Mouse (Mus musculus): Measurements from ENCODE around the gene Astn2.

The Astn2 gene

DNA sequence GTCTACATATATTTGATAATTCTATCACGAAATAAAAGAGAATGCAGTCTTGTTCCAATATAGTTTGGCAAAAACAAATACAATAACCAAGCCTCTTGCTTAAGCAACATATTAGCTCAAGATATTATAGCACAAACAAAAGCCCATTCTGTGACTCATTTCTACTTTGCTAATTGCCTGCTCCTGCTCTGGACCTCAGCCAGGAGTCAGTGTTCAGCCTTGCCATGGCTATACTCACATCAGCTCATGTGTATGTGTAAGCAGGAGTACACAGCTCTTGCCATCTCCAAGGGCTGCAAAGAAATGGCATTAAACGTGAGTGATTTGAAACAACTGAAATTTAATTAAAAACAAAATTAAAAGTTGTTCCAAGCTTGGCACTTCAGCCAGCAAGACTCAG lies 435.1 kb downstream of the Astn2 start:
- DNase-seq (ENCODE audit: low spot score), result no peak

DNA sequence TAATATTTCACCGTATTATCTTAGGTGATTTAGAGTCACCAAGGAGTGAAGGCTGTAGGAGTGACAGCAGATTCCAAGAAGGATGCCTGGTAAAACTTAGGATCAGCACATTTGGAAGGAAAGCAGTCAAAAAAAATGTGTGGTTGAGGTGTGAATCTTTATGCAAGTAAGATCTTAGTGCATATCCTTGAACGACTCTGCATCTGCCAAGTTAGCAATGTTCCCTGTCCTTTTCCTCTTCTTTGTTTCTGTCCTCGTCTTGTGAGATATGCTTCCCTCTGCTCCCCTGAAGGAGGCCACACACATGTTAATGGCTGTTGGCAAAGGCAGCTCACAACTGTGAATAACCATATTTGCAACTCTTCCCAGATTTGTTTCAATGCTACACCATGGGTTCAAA lies 439.8 kb downstream of the Astn2 start:
- DNase-seq (ENCODE audit: low spot score), result no peak

DNA sequence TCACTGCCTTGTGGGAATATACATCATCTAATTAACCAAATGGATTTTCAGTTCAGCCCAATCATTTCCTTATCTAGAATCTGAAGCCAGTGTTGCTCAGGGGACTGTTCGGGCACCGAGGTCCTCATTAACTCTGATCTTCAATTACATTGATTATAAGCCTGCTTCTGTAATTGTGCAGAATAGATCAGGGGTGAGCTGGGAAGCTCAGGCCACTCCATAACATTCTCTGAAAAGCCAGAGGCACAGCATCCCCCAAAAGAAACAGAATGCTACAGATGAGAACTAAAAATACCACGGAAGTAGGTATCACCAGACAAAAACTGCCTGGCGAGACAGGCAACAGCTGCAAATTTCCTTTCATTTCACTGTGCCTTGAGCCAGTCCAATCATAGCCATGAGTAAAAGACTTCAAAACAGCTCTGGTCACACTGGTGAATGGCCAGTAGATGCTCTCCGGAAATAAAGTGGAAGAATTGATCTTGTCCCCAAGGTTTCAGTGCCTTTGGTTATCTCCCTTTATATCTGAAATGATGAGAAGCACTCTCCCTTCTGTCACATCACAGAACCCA lies 445.1 kb downstream of the Astn2 start:
- no peak for DNase-seq (ENCODE audit: low spot score)

DNA sequence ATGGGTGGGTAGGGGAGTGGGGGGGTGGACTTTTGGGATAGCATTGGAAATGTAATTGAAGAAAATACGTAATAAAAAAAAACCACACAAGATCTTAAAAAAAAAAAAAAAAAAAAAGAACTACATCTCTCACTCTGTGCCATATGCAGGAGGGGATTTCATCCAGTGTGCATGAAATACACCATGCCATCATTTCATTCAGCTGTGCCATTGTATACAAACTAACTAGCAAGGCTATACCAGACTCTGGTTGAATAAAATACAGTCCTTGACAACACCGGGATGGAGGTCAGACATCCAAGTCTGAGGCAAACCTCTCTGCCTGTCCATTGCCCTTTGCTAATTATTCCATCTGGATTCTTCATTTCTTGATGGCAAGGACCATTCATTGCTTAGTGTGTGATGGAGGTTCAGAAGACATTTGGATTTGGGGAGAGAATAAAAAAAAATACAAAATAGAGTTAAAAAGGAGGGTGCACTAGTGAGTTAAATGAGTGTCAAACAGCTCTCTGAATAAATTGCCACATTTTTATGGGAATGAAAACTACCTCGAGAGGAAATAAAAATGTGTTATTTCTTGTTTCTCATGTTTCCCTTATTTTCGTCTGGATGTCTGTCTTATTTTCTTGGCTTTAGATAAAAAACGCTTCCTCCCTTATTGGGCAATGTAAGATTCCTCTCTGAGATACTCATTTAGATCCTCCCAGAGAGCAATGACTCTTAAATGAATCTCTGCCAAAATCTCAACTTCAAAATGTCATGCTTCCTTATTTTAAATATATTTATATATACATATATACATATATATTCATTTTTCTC lies 445.8 kb downstream of the Astn2 start:
- DNase-seq (ENCODE audit: low spot score), result no peak

DNA sequence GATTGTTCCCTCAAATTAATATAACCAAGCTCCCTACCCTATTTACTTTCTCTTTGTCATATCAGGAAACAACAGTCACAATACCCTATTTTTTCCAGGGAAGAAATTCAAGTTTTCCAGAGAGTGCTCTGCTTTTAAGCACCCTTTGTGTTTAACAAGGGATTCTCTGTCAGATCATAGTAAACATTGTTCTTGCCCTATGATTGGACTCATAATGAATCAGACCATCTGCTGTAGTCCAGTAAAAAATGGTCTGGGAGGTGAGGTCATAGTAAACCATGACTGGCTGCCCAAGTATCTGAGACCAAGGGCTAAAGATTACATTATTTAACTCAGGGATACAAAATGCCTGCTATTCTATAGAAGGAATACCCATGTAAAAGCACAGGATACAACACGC lies 452.5 kb downstream of the Astn2 start:
- no peak for DNase-seq (ENCODE audit: low spot score)

DNA sequence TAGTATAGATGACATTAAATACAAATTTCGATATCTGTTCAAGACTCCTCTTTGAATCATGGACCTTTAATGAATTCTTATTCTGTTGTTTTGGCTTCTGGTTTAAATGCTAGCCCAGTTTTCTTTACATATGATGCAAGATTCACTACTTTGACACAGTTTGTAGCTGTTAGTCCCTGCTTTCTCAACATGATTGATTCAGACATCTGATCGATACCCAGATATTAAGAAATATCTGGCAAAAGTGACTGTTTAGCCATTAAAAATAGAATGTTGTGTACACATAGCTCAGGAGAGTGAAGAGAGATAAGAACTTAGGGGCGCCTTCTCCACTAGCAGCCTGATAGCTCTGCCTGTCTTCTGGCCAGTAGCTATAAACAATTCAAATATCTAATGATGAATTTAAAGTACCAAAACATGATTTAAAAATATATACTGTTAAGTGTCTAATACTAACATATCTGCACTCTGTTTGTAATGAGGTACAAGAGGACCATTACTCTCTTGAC lies 457.2 kb downstream of the Astn2 start:
- DNase-seq (ENCODE audit: low spot score), result no peak

DNA sequence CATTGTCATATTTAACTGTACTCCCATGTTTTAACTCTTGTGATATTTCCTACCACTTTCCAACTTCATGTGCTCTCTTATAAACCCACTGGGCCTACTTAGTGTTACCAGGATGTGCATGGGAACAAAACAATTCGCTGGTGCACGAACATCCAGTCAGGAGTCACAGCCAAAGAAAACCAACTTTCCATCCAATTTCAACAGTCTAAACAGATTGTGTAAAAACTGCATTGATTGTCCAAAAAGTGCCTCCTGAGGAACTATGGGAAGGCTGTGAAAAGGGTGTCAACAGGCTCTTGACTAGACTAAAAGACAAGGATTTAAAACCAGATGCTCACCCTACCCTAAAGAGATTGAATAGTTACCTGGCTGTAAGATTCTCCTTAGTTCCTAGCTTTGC lies 458.4 kb downstream of the Astn2 start:
- no peak for DNase-seq (ENCODE audit: low spot score)

DNA sequence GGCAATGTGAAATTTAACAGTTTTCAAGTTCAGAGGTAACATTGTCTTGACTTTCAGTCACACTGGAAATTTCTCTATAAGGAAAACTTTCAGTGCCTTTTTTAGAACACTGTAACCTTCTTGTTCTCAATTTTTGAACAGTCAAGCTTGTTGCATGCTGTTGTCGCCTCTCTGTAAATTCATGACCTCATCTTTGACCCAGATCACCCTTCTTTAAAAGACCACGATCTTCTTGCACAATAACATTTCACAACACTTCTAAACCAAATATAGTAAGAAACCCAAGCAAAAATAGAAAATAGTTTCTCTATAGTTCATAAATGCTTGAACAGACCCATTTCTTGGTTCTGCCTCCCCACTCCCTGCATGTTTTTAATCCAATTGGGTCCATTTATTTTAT lies 473.5 kb downstream of the Astn2 start:
- no peak for DNase-seq (ENCODE audit: low spot score)

DNA sequence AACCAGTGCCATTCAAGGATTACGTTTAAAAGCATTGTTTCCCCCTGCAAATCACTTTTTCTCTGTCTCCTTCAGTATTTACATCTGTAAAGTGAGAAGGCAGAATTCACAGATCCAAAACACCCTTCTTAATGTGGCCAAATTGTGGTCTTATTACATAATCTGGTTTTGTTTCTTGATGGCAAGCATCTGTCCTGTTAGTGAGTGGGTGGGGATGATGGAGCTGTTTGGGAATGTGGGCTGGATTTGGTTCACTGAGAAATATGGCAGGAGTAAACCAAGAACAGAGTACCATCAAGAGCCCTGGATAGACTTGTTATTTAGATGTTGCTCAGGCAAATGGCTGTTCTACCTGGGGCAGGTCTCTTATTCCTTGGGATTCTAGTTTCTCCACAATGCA lies 484.1 kb downstream of the Astn2 start:
- no peak for DNase-seq (ENCODE audit: low spot score)

DNA sequence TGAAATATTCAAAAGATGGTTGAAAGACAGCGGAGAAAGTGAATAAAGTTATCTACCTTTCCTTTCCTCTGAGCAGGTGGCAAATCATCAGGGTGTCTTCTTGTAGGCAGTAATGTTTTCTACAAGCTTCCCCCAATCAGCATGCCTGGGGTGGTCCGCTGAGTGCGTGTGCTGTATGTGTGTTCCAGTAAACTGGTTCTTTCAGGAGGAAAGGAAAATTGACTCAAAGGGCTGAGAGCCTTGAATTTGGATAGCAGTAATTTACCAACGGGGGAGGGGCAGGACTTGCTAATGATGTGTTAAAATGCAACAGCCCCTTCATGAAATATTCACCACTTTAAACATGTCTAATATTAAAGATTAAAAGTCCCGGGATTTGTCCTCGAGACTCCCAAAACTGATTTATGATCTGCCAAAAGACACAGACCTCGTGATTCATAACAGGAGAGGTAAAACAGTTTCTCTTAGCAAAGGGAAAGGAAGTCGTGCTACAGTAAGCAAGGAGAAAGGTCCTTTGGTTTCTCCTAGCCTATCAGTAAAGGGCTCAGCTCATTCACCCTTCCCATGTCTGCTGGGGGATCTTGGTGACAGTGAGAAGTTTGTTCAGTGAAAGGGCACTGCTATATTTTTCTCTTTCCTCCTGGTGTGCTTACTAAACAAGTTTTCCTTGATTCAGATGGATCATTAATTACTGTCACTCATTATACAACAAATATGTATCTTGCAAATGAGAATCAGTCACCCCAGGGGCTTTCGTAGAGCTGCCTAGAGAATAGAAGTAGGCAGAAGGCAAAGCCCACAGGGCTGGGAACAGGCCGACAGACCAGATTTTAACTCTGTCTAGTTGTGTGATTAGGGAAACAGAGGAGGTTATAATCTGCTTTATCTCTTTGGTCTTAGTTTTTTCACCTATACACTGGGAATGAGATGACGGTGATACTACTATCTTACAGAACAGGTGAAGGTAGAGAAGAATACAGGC lies 488.1 kb downstream of the Astn2 start:
- DNase-seq (ENCODE audit: low spot score), result no peak

DNA sequence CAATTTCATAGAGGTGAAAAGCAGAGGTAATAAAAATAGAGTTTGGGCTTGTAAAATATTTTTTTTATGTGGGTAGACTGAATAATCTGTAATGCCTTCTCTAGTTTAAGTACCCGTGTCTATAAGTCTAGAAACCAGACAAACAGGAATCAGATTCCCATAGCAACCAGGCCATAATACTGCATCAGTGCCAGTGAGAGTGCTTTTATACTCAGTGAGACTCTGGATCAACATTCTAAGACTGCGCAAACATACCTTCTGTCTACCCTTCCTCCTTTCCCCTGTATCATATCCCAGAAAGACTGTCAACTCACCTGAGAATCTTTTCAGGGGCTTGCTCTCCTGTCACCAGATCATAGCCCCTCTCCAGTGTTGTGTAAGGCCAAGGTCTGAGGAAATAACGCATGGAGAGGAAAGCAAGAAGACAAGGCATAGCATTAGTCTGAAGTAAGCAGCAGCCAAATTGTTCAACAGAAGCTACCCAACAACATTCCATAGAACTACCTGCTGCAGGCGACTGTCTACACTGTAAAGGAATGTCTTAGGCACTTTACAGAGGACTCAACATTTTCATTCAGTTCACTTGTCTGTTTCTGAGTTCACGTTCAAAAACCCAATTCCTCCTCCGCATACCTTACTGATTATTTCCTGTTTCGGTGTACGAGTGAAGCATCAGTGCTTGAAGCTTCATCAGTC lies 492.0 kb downstream of the Astn2 start:
- no peak for DNase-seq (ENCODE audit: low spot score)

DNA sequence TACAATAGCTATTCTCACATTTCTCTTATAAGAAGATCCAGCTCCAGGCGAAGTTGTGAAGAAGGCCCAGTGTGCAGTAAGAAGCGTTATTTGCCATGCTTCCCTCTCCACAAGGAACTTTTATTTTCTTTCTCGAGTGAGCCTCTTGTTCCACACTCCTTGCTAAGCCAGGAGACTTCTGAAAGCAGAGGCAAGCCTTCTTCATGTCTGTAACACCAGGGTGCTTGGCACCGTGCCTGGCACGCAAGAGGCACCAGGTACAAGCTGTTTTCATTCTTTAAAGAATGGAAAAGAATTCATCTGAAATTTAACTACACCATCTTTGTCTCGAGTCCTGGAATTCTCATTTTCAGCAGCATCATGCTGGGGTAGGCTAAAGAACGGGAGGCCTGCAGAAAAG lies 496.8 kb downstream of the Astn2 start:
- no peak for DNase-seq (ENCODE audit: low spot score)

DNA sequence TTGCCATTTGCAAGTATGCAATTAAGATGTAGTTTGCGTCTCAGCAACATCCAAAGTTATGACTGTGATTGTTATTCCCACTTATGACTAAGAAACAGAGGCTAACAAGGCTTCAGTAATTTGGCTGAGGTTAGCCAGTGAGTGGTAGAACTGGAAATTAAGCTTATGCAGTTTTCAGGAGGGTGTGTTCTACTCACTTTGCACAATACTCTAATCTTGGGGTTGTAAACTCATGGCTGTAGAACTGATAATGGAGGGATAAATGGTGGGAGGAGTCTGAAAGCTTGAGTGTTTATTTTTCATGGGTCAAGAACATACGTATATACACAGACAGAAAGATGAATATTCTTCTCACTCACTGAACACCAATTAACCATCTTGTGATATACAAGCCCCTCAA lies 499.4 kb downstream of the Astn2 start:
- no peak for DNase-seq (ENCODE audit: low spot score)

DNA sequence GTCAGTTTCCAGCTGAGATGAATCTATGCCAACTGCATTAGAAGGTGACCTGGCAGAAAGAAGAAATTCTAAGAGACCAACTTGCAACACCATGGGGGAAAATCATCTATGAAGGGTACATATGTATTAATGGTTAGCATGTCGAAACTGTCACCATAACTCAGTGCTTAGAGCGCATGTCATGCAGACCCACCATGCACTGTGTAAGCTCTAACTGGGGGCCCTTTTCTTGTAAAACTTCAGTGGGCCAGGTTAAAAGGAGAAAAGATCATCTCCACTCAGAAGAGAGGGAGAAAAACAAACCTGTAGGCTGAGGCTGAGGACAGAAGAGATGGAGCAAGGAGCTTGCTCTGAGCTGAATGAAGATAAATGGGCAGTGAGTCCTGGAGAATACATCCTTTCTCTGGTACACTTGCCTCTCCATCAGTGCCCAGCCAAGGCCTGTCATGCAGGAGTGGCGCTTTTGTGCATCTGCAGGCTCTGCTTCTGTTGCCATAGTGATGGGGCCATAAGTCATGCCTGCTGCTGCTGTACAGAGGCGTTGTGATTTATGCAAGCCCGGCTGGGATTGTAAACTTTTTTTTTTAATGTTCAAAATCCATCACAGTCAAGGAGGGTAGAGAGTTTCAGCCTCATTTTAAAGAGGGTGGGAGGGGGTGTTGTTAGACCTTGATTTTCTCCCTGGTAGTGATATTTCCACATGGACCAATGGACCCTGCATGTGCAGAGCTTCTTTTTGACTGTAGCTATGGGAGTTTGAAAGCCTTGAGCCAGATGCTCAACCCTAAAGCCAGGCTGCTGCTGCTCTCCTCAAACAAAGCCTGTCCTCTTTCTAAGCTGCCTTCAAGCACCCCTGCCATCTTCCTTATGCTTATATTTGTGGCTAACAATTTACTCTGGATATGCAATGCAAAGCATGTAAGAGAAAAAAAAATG lies 508.1 kb downstream of the Astn2 start:
- no peak for DNase-seq (ENCODE audit: low spot score)

DNA sequence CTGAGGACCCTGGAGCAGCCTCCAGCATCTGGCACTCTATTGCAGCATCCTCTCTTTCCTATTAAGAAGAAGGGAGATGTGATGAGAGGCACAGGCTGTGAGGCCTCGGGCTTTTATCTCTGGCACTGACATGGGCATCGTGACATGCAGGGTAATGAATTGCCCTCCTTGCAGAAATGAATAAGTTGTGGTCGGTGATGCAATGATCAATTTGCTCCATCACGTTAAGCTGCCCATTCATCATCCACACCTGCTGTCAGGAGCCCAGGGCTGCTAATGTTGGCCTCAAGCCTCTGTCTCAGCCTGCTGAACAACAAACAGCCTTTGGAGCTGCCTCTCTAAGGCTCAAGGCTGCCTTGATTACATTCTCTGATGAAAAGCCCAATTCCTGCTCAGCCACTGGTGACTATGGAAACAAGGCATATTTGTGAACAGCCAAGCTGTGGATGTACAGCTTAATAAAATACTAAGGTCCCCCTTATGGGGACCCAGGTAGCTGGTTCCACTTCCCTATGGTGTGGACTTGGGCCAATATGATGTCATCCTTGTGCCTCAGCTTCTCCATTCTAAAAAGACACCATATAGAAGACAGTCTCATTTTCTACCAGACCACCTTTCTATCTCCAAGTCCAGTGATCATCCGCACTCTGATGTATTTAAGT lies 515.9 kb downstream of the Astn2 start:
- DNase-seq (ENCODE audit: low spot score), result no peak

DNA sequence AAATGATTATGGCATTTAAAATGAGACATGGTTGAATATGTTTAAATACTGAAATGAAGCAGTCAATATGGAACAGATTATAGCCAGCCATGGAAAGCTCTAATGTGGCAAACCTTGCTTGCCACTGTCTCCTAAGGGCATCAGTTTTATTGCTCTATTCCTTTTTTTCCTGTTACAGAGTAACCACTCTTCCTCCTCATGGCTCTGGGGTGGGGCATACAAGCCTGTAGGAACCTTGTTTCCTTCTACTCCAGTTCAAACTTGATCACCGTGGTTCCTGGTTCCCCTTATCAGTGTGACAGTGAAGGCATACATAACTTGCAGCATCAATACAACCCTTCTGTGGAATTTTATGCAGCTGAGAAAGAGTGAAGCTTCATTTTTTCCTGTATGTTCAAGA lies 517.5 kb downstream of the Astn2 start:
- no peak for DNase-seq (ENCODE audit: low spot score)

DNA sequence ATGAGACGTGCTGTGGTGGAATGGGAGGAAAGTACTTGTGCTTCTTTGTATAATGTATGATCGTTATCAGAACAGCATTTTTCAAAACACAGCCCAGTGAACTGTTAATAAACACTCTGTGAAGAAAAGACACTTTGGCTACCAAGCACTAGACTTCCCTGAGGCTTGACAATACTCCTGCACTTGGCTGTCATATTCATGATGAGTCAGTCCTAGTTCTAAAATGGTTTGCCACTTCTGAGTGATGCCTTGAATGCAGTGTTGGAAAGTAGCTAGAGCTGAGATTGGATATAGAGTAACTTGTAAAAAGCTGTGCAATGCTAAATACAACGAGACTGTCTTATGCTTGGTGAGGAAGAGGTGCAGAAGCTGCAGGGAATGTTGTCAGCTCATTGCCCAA lies 518.5 kb downstream of the Astn2 start:
- DNase-seq (ENCODE audit: low spot score), result no peak

DNA sequence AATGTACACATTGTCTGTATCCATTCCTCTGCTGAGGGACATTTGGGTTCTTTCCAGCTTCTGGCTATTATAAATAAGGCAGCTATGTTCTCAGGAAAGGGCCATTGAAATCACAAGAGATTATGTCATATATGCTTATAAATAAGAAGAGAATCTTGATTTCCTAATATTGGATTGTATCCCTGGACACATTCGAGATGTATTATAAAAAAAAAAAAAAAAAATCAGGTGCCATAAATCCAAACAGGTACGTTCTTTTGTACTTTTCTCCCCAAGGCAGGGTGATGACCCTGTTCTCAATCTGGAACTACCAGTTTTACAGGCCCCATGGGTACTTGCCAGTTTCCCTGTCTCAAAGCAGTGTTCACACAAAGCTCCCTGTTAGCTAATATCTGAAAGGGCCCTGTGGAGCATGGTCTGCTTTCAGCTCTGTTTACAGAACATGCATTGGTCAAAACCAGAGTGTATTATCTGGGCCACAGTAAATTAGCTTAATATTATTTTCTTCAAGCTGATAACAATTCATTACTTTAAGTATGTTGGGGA lies 530.1 kb downstream of the Astn2 start:
- no peak for DNase-seq (ENCODE audit: low spot score)

DNA sequence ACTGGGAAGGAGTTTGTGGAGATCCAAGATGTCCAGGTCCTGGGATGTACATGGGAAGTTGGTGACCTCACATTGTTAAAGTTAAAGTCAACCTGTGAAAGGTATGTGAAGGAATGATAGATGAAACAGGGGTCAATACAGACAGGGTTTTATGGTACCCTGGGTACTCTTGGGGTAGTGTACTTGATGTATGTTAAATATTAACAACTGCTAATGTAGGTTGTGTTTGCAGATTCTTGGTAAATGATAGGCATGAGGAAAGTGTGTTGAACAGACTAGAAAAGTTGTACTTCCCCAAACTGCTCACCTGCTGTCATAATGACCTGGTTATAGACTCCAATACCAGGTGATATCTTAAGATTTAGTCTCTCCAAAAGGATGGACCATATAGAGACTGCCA lies 539.9 kb downstream of the Astn2 start:
- DNase-seq (ENCODE audit: low spot score), result no peak

DNA sequence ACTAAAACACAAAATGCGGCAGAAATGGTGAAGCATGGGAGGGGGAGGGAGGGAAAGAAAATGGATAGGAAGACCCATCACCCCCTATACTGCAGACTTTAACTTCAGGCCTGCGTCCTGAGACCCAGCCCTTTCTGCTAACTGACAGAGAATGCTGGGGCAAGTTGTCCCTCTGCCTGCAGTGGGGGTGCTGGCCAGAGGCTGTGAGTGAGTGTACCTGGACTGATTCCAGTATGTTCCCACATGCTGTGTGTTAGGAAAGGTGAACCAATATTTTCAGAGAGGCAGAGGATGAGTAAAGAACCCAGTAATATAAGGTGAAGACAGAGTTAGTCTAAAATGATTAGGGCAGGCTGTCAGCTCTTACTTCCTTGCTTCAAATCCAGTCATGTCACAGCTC lies 561.2 kb downstream of the Astn2 start:
- no peak for DNase-seq (ENCODE audit: low spot score)

All from c-Kit-positive CD71-positive TER-119-positive erythroid progenitor cells, embryonic 14.5 days (primary cell).